Mouse (Mus musculus): ENCODE data around the gene Ier3. TPM values are rescaled to one million over a fixed set of nuclear protein-coding genes. Genes with fewer than 3 reads are reported as not detected.

The Ier3 gene
- polyA plus RNA-seq, 1 experiment: 1.4 TPM

DNA sequence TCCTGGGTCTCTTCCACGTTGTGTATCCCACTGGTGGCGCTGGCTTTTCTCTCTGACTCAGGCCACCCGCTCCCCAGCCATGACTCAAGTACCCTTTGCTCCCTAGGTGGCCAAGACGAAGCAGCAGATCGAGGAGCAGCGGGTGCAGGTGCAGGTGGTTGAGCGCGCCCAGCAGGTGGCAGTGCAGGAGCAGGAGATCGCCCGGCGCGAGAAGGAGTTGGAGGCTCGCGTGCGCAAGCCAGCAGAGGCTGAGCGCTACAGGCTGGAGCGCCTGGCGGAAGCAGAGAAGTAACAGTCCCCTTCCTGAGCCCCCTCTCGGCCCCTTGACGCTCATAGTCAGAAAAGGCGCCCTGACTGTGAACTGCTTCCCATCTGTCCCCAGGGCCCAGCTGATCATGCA is 8.3 kb downstream of the Ier3 start:
- Histone ChIP-seq H3K4me1 (ENCODE audit: control insufficient read depth, insufficient read depth, low read length) (no peaks in the 10 kb centered on the region; the same call in 1 of the 2 replicates), H3K27me3 (ENCODE audit: control insufficient read depth, insufficient read depth, low read length) (no peaks in the 10 kb centered on the region), H3K36me3 (ENCODE audit: control insufficient read depth, insufficient read depth, low read length) (no peaks in the 10 kb centered on the region), H3K27ac (ENCODE audit: control insufficient read depth, insufficient read depth, low read depth, low read length) (no peak overlapping the region), H3K4me3 (ENCODE audit: control insufficient read depth, low read depth, low read length) (no peak overlapping the region)
- TF ChIP-seq CTCF (IDR thresholded peaks at IDR 0.05; ENCODE audit: control insufficient read depth, insufficient read depth, insufficient replicate concordance, low read depth, low read length): peak; percentile 81; the same call in 1 of the 2 replicates
- TF ChIP-seq POLR2A (IDR thresholded peaks at IDR 0.05; ENCODE audit: control insufficient read depth, low read depth, low read length): no peak

DNA sequence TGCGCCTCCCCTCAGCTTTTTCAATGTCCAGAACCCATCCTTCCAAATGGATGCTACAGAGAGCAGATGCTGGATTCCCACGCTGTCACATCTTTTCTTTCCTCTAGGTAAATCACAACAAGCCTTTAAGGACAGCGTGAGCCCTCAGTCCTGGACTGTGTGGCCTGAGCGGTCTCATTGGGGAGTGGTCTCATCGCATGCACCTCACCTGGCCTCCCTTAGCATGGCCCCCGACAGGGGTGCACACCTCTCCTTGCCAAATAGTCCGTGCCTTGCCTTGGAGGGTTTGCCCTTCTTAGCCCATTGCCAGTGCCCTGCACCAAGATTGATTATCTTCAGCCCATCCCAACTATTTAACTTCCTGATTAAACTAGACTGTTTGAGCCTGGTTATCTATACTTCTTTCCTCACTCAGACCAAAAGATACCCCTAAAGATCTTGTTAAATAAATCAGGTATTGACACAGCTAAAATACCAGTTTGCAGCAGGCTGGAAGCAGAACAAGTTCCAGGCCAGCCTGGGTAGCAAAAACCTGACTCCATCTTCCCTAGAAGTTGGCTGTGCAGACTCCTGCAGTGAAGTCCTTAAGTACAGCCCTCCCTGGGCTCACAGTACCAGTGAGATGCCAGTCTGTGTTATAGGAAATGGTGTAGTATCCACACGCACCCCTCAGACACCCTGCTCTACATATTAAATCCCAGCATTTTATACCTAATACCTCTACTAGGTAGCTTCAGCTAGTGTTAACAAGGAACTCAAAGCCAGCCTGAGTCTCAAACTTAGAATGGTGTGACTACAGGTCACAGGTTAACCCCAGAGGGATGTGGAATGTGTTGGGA is 11.1 kb downstream of the Ier3 start:
- H3K36me3 ChIP-seq (ENCODE audit: control insufficient read depth, insufficient read depth, low read length): no peaks in the 10 kb centered on the region
- H3K27ac ChIP-seq (ENCODE audit: control insufficient read depth, insufficient read depth, low read depth, low read length): no peak overlapping the region
- H3K4me1 ChIP-seq (ENCODE audit: control insufficient read depth, insufficient read depth, low read length): peaks cover 9% of the 10 kb centered on the region
- TF ChIP-seq CTCF (IDR thresholded peaks at IDR 0.05; ENCODE audit: control insufficient read depth, insufficient read depth, insufficient replicate concordance, low read depth, low read length): no peak
- no peak for TF ChIP-seq POLR2A (IDR thresholded peaks at IDR 0.05; ENCODE audit: control insufficient read depth, low read depth, low read length)
- H3K4me3 ChIP-seq (ENCODE audit: control insufficient read depth, low read depth, low read length): no peak overlapping the region
- no peaks in the 10 kb centered on the region for H3K27me3 ChIP-seq (ENCODE audit: control insufficient read depth, insufficient read depth, low read length)

DNA sequence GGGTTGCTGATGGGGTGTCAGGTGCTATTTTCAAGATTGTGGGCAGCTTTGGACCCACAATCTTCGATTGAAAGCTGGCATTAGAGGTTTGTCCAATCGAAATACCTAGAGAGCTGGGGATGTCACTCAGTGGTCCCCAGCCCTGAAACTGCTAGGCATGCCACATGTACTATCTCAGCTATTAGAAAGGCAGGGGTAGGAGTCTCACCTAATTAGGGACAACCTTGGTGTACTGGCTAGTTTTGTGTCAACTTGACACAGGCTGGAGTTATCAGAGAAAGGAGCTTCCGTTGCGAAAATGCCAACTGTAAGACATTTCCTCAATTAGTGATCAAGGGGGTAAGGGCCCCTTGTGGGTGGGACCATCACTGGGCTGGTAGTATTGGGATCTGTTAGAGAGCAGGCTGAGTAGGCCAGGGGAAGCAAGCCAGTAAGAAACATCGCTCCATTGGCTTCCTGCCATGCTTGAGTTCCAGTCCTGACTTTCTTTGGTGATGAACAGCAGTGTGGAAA is 11.8 kb downstream of the Ier3 start:
- Histone ChIP-seq H3K27me3 (ENCODE audit: control insufficient read depth, insufficient read depth, low read length) (no peaks in the 10 kb centered on the region), H3K4me3 (ENCODE audit: control insufficient read depth, low read depth, low read length) (no peak overlapping the region), H3K27ac (ENCODE audit: control insufficient read depth, insufficient read depth, low read depth, low read length) (no peak overlapping the region), H3K36me3 (ENCODE audit: control insufficient read depth, insufficient read depth, low read length) (no peaks in the 10 kb centered on the region), H3K4me1 (ENCODE audit: control insufficient read depth, insufficient read depth, low read length) (peaks cover 13% of the 10 kb centered on the region)
- TF ChIP-seq CTCF (IDR thresholded peaks at IDR 0.05; ENCODE audit: control insufficient read depth, insufficient read depth, insufficient replicate concordance, low read depth, low read length): no peak
- TF ChIP-seq POLR2A (IDR thresholded peaks at IDR 0.05; ENCODE audit: control insufficient read depth, low read depth, low read length): no peak

DNA sequence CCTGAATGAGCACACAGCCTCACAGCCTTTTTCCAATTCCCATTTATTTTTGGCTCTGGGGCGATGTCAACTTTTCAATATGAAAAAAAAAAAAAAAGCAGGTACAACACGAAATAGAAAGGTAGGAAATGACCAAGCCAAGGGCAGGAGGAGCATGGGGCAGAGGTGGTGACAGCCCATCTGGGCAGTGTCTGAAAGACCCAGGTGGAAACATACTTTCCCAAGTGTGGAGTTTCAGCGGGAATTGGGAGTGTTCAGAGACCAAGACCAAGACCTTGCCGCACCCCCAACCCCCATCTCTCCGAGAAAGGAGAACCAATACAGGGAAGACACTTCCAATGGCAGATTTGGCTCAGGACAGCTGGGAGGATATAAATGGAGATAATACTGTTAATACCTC is 12.4 kb downstream of the Ier3 start:
- no peaks in the 10 kb centered on the region for H3K27me3 ChIP-seq (ENCODE audit: control insufficient read depth, insufficient read depth, low read length)
- no peak overlapping the region for H3K27ac ChIP-seq (ENCODE audit: control insufficient read depth, insufficient read depth, low read depth, low read length)
- peaks cover 15% of the 10 kb centered on the region for H3K4me1 ChIP-seq (ENCODE audit: control insufficient read depth, insufficient read depth, low read length)
- TF ChIP-seq POLR2A (IDR thresholded peaks at IDR 0.05; ENCODE audit: control insufficient read depth, low read depth, low read length): no peak
- no peak for TF ChIP-seq CTCF (IDR thresholded peaks at IDR 0.05; ENCODE audit: control insufficient read depth, insufficient read depth, insufficient replicate concordance, low read depth, low read length)
- H3K36me3 ChIP-seq (ENCODE audit: control insufficient read depth, insufficient read depth, low read length): no peaks in the 10 kb centered on the region
- H3K4me3 ChIP-seq (ENCODE audit: control insufficient read depth, low read depth, low read length): no peak overlapping the region

DNA sequence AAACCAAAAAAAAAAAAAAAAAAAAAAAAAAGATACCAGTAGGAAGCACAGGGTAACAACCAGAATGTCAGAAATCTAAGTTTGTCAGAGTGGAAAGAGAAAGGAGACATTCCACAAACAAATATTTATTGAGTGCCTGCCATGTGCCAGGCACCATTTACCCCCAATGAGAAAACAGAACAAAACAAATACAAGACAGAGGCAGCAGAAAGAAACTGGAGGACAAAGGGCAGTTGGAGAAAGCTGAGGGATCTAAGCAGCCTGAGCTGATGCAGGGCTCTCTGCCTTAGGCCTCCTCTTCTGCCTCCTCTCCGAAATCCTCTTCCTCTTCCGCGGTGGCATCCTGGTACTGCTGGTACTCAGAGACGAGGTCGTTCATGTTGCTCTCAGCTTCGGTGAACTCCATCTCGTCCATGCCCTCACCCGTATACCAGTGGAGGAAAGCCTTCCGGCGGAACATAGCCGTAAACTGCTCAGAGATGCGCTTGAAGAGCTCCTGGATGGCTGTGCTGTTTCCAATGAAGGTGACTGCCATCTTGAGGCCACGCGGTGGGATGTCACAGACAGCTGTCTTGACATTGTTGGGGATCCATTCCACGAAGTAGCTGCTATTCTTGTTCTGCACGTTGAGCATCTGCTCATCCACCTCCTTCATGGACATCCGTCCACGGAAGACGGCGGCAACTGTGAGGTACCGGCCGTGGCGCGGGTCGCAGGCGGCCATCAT is 13.4 kb downstream of the Ier3 start:
- Histone ChIP-seq H3K27me3 (ENCODE audit: control insufficient read depth, insufficient read depth, low read length) (no peaks in the 10 kb centered on the region), H3K4me1 (ENCODE audit: control insufficient read depth, insufficient read depth, low read length) (peaks cover 17% of the 10 kb centered on the region), H3K36me3 (ENCODE audit: control insufficient read depth, insufficient read depth, low read length) (no peaks in the 10 kb centered on the region), H3K27ac (ENCODE audit: control insufficient read depth, insufficient read depth, low read depth, low read length) (no peak overlapping the region), H3K4me3 (ENCODE audit: control insufficient read depth, low read depth, low read length) (no peak overlapping the region)
- TF ChIP-seq CTCF (IDR thresholded peaks at IDR 0.05; ENCODE audit: control insufficient read depth, insufficient read depth, insufficient replicate concordance, low read depth, low read length): no peak
- no peak for TF ChIP-seq POLR2A (IDR thresholded peaks at IDR 0.05; ENCODE audit: control insufficient read depth, low read depth, low read length)

DNA sequence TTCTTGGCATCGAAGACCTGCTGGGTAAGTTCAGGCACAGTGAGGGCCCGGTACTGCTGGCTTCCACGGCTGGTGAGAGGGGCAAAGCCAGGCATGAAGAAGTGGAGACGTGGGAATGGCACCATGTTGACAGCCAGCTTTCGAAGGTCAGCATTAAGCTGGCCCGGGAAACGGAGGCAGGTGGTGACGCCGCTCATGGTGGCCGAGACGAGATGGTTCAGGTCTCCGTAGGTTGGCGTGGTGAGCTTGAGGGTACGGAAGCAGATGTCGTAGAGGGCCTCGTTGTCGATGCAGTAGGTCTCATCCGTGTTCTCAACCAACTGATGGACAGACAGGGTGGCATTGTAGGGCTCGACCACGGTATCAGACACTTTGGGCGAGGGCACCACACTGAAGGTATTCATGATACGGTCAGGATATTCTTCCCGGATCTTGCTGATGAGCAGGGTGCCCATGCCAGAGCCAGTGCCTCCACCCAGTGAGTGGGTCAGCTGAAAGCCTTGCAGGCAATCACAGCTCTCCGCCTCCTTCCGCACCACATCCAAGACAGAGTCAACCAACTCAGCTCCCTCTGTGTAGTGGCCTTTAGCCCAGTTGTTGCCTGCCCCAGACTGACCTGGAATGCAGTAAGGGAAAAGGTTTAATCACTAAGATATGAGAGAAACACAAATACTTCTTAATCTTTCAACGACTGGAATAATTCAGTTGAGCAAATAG is 14.1 kb downstream of the Ier3 start:
- TF ChIP-seq CTCF (IDR thresholded peaks at IDR 0.05; ENCODE audit: control insufficient read depth, insufficient read depth, insufficient replicate concordance, low read depth, low read length): no peak
- TF ChIP-seq POLR2A (IDR thresholded peaks at IDR 0.05; ENCODE audit: control insufficient read depth, low read depth, low read length): no peak
- Histone ChIP-seq H3K36me3 (ENCODE audit: control insufficient read depth, insufficient read depth, low read length) (no peaks in the 10 kb centered on the region), H3K4me3 (ENCODE audit: control insufficient read depth, low read depth, low read length) (no peak overlapping the region), H3K4me1 (ENCODE audit: control insufficient read depth, insufficient read depth, low read length) (peaks cover 17% of the 10 kb centered on the region), H3K27ac (ENCODE audit: control insufficient read depth, insufficient read depth, low read depth, low read length) (no peak overlapping the region), H3K27me3 (ENCODE audit: control insufficient read depth, insufficient read depth, low read length) (no peaks in the 10 kb centered on the region)

Data from testis, adult 2 months (tissue).